In genomic region chr11:115789787-115790186, GRCm38 (mm10) we compare ENCODE assay signal across 15 mouse cellular contexts.
"Had no signal": no experiment of that assay in that cellular context is flagged by ENCODE, and none has a peak within 500 bp of the region (broad histone marks: within the 10 kb centered on the region; RNA-seq: fewer than 3 reads in every experiment).

No protein-coding gene starts in this region.

- H3K27ac ChIP-seq: kidney, postnatal 0 days; limb, embryonic 10.5 days; liver, embryonic 15.5 days; macrophage; midbrain, embryonic 12.5 days; neural tube, embryonic 13.5 days had no signal

- H3K4me1 ChIP-seq: limb, embryonic 10.5 days had no signal

- H3K4me3 ChIP-seq: limb, embryonic 10.5 days; liver, embryonic 15.5 days; megakaryocyte, embryonic 14.5 days; midbrain, embryonic 12.5 days; neural tube, embryonic 13.5 days had no signal

- DNase-seq: kidney, adult 2 months; kidney, postnatal 36 days; lung, adult 2 months; lung, postnatal 10 days; retina, postnatal 1 day; thymus, postnatal 4 days had no signal

- H3K9me3 ChIP-seq: limb, embryonic 10.5 days; liver, embryonic 15.5 days; megakaryocyte, embryonic 14.5 days; midbrain, embryonic 12.5 days; neural tube, embryonic 13.5 days had no signal

- ATAC-seq: midbrain, embryonic 16.5 days had no signal

- H3K9ac ChIP-seq: liver, embryonic 15.5 days; midbrain, embryonic 12.5 days; neural tube, embryonic 13.5 days had no signal

- H3K4me2 ChIP-seq: liver, embryonic 11.5 days; liver, embryonic 15.5 days; midbrain, embryonic 12.5 days; neural tube, embryonic 13.5 days had no signal

- H3K27me3 ChIP-seq: liver, embryonic 15.5 days; megakaryocyte, embryonic 14.5 days; midbrain, embryonic 12.5 days; neural tube, embryonic 13.5 days had no signal
